Mouse (Mus musculus) natural killer cell, adult 2 months (primary cell): ENCODE measurements around the gene Fam241b.

Experiments used
- DNase-seq, 2 experiments: peaks; one replicate each; pipeline ENCODE4 v3.0.0; 2022; ENCODE audit warnings: low spot score in 2 of 2

Gene Fam241b

DNA sequence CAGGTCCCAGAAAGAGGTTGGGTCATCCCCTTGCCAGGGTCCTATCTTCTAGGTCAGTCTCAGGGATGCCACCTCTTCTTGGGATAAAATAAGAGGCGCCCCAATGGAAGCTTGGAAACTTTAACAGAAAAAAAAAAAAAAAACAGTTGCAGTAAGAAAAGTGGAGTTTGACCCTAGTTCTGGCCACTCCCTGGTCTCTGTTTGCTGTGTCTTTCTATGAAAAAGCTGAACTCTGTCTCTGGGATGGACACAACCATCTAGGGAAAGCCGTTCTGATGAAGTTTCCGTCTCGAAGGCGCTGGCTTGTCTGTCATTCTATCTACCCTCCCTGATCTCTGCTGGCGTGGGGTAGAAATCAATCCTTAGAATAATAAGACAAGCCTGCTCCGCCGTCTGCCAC lies 73.1 kb downstream of the Fam241b start:
- no peak for DNase-seq

DNA sequence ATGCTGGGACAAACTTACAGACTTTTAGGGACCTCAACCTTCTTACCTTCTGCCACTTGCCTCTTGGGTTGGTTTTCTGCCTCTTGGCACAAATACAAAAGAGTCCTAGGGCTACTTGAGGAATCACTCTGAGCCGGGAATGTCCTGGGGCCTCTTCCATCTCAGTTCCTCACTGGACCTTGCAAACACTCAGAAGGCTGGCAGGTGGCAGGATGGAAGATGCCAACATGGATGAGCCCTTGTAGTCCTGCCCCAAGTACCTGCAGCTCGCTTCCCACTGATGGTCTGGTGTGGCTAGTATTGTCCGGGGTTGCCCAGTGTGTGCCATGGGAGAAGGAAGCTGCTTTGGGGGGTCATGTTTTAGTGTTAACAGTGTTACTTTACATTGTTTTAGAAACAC lies 73.8 kb downstream of the Fam241b start:
- no peak for DNase-seq

DNA sequence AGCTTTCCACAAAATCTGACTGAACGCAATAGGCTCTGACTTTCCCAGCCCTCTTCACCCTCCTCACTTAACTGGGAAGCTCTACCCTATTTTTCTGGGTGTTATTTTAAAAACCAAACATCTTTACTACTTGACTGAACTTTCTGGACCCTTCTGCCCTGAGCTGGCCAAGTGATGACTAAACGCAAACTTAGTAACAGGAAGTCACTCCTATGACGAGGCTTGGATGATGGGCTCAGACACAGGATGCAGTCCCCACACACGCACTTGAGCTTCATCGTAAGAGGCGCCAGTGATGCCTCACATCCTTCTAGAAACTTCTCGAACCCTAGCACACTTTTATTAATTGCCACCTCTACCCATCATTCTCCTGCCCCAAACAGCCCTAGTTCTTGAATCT lies 74.3 kb downstream of the Fam241b start:
- DNase-seq = no peak

DNA sequence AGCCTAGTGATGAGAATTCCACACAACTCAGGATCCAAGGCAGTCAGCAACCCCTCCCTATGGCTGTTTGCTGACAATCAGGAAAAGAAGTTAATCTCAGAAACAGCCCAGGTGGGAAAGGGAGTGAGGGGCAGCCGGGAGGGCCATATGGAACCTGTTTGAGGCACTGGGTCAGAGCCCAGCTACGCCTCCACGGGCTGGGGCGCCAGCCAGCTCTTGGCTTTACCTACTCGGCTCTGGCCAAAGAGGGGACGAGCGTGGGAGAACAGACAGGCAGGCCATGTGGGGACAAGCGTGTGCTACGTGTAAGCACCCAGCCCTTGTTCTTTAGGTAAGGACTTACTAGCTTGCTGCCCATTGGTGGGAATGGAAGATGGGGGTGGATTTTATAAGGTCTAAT lies 75.2 kb downstream of the Fam241b start:
- no peak for DNase-seq

DNA sequence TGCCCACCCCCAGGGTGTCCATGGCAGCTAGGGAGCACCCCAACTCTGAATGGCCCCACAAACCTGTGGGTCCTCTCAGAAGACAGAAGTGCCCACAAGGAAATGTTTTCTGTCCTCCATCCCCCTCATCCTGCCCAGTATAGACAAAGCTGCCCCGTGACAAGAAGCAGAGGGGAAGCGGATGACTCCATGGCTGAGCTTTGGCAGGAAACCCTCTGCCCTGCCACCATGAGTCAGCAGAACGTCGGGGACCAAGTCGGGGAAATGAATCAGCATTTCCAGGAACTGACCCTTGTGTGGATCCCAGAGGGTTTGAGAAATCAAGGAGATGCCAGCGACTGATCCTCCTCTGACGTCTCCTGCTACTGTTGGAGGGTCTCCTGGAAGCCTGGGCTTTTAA lies 77.5 kb downstream of the Fam241b start:
- DNase-seq = no peak

DNA sequence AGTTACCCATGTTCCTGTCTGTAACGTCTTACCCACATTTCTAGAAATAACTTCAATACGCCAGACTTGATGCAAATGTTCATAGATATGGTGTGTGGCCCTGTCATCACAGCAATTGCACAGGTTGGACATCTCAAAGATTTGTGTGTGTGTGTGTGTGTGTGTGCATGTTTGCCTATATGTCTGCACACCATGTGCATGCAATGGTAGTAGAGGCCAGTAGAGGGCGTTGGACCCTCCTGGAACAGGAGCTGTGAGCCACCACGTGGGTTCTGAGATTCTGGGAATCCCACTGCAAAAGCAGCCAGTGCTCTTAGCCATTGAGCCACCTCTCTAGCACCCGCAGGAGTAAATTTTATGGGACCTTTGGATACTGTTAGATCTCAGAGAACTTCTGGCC lies 80.9 kb downstream of the Fam241b start:
- no peak for DNase-seq

DNA sequence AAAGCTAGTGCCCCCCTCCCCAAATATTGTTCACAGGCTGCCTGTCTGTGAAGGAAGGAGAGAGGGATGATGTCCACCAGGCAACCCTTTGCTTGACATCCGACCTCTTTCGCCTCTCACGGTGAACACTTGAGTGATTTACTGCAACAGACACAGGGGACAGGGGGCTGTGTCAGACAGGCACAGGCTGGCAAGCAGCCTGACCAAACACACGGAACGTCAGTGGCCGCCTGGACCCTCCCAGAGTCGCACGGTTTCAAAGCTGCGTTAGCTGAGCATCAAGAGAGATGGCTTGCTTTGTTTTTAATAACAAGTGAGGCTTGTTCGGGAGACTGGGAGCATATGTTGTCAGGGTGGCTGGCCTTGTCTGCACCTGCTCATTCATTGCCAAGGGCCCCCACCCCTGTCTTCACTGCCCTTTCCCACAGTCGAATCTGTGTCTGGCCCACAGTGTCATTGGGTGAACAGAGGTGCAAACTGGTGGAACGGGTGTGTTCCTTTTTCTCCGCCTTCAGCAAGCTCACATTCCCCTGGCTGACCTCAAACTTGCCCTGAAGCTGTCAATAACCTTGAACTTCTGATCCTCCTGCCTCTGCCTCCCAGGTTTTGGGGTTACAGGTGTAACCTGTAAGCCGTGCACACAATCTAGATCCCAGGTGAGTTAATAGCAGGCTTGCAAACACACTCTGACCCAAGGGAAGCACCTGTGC lies 82.6 kb downstream of the Fam241b start:
- no peak for DNase-seq

DNA sequence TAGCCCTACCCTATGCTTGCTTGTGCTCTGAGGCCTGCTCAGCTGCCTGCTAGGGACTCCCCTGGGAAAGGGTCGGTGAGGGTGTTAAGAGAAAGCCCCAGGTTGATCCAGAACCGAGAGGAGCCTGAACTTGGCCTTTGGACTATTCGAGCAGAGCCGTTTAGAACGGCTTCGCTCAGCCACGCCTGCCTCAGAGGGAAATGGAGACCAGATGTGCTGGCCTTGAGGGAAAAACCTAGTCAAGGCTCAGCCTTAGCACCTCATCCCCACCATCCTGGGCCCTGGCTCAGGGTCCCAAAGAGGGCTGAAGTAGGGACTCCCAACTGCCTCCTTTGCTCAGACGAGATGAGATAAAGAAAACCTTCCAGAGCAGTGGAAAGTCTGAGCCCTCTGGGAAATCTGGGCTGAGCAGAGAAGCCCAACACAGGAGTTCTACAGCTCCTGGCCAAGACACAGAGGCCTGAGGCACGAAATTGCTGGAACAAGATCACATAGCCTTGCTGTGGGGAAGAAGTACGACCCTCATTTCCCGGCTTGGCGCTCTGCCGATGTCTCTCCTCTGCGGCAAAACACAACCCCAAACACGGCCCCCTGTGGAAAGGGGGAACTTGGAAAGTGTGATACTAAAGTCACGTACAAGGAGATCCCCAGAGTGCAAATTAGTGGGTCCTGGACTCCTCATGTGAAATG lies 83.4 kb downstream of the Fam241b start:
- no peak for DNase-seq

DNA sequence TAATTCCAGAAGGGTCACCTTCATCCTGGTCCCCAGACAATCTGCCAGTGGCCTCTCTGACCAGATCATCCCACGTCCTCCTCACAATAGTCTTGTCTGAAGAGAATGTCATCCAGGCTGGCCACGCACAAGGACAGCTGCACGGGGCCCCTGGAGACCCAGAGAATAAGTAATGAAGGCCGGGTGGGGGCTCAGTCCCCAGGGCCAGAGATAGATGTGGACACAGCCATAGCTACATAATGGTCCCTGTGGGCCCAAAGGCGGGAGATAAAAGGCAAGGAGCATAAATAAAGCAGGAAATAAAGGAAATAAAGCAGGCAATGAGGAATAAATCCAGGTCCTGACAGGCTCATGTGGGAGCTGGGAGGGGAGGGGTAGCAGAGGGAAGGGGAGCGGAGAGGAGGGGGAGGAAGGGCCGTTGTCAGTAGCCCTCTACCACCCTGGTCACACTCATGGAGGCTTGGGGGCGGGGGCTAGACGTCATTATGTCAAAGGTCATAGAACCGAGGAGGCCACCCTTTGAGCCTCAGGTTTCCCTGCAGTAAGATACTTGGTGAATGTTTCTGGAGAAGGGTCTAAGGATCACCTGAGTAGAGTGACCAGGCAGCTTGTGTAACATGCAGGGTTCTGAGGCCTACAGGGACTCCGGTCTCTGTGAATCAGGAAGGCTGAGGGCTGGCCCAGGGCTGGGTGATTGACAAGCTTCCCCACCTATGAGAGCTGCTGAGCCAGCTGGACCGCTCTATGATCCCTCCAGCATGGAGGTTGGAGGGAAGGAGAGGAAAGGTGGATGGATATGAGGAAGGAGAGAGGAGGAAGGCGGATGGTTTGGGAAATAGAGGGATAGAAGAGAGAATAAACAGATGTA lies 85.0 kb downstream of the Fam241b start:
- no peak for DNase-seq
